9 mouse cellular contexts compared by ENCODE assay signal in the genomic region with DNA sequence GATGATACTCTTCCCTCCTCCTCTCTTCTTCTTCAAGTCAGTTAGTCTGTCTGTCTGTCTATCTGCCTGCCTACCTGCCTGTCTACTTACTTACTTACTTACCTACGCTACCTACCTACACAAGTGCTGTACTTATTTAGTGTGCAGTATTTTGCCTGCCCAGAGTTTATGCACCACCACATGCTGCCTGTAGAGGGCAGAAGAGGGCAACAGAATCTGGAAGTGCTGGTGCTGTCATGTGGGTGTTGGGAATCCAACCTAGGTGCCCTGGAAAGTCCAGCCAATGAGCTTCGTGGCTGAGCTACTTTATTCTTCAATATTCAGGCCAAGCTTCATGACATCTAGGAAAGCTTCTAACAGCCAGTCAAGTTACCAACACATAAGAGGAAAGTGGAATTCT. TPM values are rescaled to one million over a fixed set of nuclear protein-coding genes. Genes with fewer than 3 reads are reported as not detected.
DNase-seq lines count a peak whose midpoint lies in the region; ATAC-seq lines count a peak whose summit lies in the region.
"Had no signal": no experiment of that assay in that cellular context is flagged by ENCODE, and none has a peak within 500 bp of the region (broad histone marks: within the 10 kb centered on the region; RNA-seq: fewer than 3 reads in every experiment).

No protein-coding gene starts in this region.

- no peaks in the 10 kb centered on the region for H3K9me3 ChIP-seq in forebrain, embryonic 11.5 days (ENCODE audit: control insufficient read depth, low read length)
- H3K9me3 ChIP-seq in forebrain, embryonic 13.5 days (replicated peaks): no peaks in the 10 kb centered on the region

- WGBS in forebrain, embryonic 11.5 days: 75% methylated on average over 2 of the region's 2 CpGs
- 76% methylated on average over 2 of the region's 2 CpGs for WGBS in forebrain, embryonic 13.5 days

- ATAC-seq in forebrain, embryonic 11.5 days (replicated peaks; ENCODE audit: low FRiP score): no peak
- ATAC-seq in forebrain, embryonic 13.5 days: no peak

- H3K9ac ChIP-seq in forebrain, embryonic 11.5 days (ENCODE audit: low read length): no peak overlapping the region
- H3K9ac ChIP-seq in forebrain, embryonic 13.5 days: no peak overlapping the region

- H3K27ac ChIP-seq in forebrain, embryonic 11.5 days (ENCODE audit: low read depth, low read length): no peak overlapping the region
- no peak overlapping the region for H3K27ac ChIP-seq in forebrain, embryonic 13.5 days

- H3K4me2 ChIP-seq in forebrain, embryonic 11.5 days (ENCODE audit: low read depth, low read length, severe bottlenecking): no peak overlapping the region
- no peak overlapping the region for H3K4me2 ChIP-seq in forebrain, embryonic 13.5 days

- no peaks in the 10 kb centered on the region for H3K27me3 ChIP-seq in forebrain, embryonic 11.5 days (ENCODE audit: control insufficient read depth, insufficient read depth, low read length)
- H3K27me3 ChIP-seq in forebrain, embryonic 13.5 days: no peaks in the 10 kb centered on the region

- H3K4me3 ChIP-seq in forebrain, embryonic 11.5 days (ENCODE audit: low read depth, low read length): no peak overlapping the region
- H3K4me3 ChIP-seq in forebrain, embryonic 13.5 days: no peak overlapping the region

- peak; percentile 70 for DNase-seq in forebrain, embryonic 11.5 days (ENCODE audit: low spot score)
- peak; percentile 75 for DNase-seq in 3T3-L1 (ENCODE audit: low read depth, low spot score)
- peak; percentile 64 for DNase-seq in T-cell, adult 2 months (ENCODE audit: low spot score)
- peak; percentile 48 for DNase-seq in forelimb bud, embryonic 11.5 days (ENCODE audit: low read depth, low spot score)
- peak; percentile 81 for DNase-seq in liver
- peak; percentile 61 for DNase-seq in retina, embryonic 14.5 days (ENCODE audit: low spot score)
- DNase-seq in ovary, adult 18-20 months (ENCODE audit: low spot score): no peak

- peaks cover 12% of the 10 kb centered on the region for H3K36me3 ChIP-seq in forebrain, embryonic 11.5 days (ENCODE audit: control insufficient read depth, insufficient read depth, low read length)
- peaks cover 63% of the 10 kb centered on the region for H3K36me3 ChIP-seq in forebrain, embryonic 13.5 days (ENCODE audit: poor library complexity, severe bottlenecking)

- H3K4me1 ChIP-seq in forebrain, embryonic 11.5 days (replicated peaks; ENCODE audit: control insufficient read depth, insufficient read depth, low read length): no peaks in the 10 kb centered on the region
- no peaks in the 10 kb centered on the region for H3K4me1 ChIP-seq in forebrain, embryonic 13.5 days

RNA-seq across cellular contexts. Expression of a gene that starts 12.3 kb away (rescaled TPM):
- 731 and 789 TPM in 2 replicates for polyA plus RNA-seq in forebrain, embryonic 11.5 days (2014; fragmentation: Nextera tagmentation; extraction: Ambion mirVana)
- polyA plus RNA-seq in forebrain, embryonic 13.5 days (2015; fragmentation: Nextera tagmentation; extraction: Ambion mirVana): 424 and 446 TPM in 2 replicates

RNA-seq across cellular contexts. Expression of a gene that starts 15.6 kb away (rescaled TPM):
- polyA plus RNA-seq in forebrain, embryonic 11.5 days (2014; fragmentation: Nextera tagmentation; extraction: Ambion mirVana): 29.9 and 33.7 TPM in 2 replicates
- 27.2 and 29.8 TPM in 2 replicates for polyA plus RNA-seq in forebrain, embryonic 13.5 days (2015; fragmentation: Nextera tagmentation; extraction: Ambion mirVana)

RNA-seq across cellular contexts. Expression of a gene that starts 29.1 kb away (rescaled TPM):
- 103 and 106 TPM in 2 replicates for polyA plus RNA-seq in forebrain, embryonic 11.5 days (2014; fragmentation: Nextera tagmentation; extraction: Ambion mirVana)
- 112 and 123 TPM in 2 replicates for polyA plus RNA-seq in forebrain, embryonic 13.5 days (2015; fragmentation: Nextera tagmentation; extraction: Ambion mirVana)

RNA-seq across cellular contexts. Expression of a gene that starts 42.0 kb away (rescaled TPM):
- 81.2 and 82.4 TPM in 2 replicates for polyA plus RNA-seq in forebrain, embryonic 11.5 days (2014; fragmentation: Nextera tagmentation; extraction: Ambion mirVana)
- polyA plus RNA-seq in forebrain, embryonic 13.5 days (2015; fragmentation: Nextera tagmentation; extraction: Ambion mirVana): 86.8 and 103 TPM in 2 replicates

RNA-seq across cellular contexts. Expression of a gene that starts 48.7 kb away (rescaled TPM):
- not detected in 2 replicates for polyA plus RNA-seq in forebrain, embryonic 11.5 days (2014; fragmentation: Nextera tagmentation; extraction: Ambion mirVana)
- polyA plus RNA-seq in forebrain, embryonic 13.5 days (2015; fragmentation: Nextera tagmentation; extraction: Ambion mirVana): 0.10 TPM in 1 of 2 replicates, not detected in the other
- polyA plus RNA-seq: stomach, embryonic 14.5 days had no signal
